Mouse (Mus musculus) heart, embryonic 10.5 days (tissue): ENCODE results near the gene Kcna5. TPM values are rescaled to one million over a fixed set of nuclear protein-coding genes. Genes with fewer than 3 reads are reported as not detected.
A peak's percentile ranks its signal among the peaks of the same experiment; 100 is the strongest.

Source experiments
- DNase-seq: peaks from one replicate; pipeline ENCODE4 v3.0.0-alpha.2; 2017; ENCODE audit warnings: low spot score
- H3K27ac ChIP-seq: fragments of 300-500 bp; sonication (generic); 2 replicates; pipeline ENCODE4 v1.5.1; 2016; ENCODE audit warnings: mild to moderate bottlenecking
- H3K27me3 ChIP-seq: fragments of 300-500 bp; sonication (generic); 2 replicates; pipeline ENCODE4 v1.6.1; 2016; ENCODE audit warnings: mild to moderate bottlenecking; ENCODE audit not compliant: poor library complexity, insufficient read depth, severe bottlenecking
- H3K36me3 ChIP-seq: fragments of 300-500 bp; sonication (generic); 2 replicates; pipeline ENCODE4 v1.6.1; 2016; ENCODE audit warnings: mild to moderate bottlenecking, moderate library complexity
- H3K4me1 ChIP-seq: fragments of 300-500 bp; sonication (generic); 2 replicates; pipeline ENCODE4 v1.6.1; 2016; ENCODE audit warnings: mild to moderate bottlenecking
- H3K4me3 ChIP-seq: fragments of 300-500 bp; sonication (generic); 2 replicates; pipeline ENCODE4 v1.5.1; 2016; ENCODE audit warnings: mild to moderate bottlenecking, moderate library complexity
- H3K9me3 ChIP-seq: fragments of 300-500 bp; sonication (generic); 2 replicates; pipeline ENCODE4 v1.6.1; 2016; ENCODE audit warnings: mild to moderate bottlenecking, moderate library complexity
- WGBS: fragments of 180-500 bp; shearing (Covaris S2); methylation state at CpG from one replicate; pipeline ENCODE4 v1.1.7; 2016; 5-methylcytosine and 5-hydroxymethylcytosine counted together
- polyA plus RNA-seq: library from polyadenylated mRNA; unstranded; fragments of >200 nt; fragmentation: Nextera tagmentation; extraction: Ambion mirVana; gene quantifications from 2 replicates; pipeline ENCODE4 v1.2.1, GENCODE M21; 2016

Kcna5 gene
- polyA plus RNA-seq, 1 experiment from 2014 or later: 12.8 TPM

DNA sequence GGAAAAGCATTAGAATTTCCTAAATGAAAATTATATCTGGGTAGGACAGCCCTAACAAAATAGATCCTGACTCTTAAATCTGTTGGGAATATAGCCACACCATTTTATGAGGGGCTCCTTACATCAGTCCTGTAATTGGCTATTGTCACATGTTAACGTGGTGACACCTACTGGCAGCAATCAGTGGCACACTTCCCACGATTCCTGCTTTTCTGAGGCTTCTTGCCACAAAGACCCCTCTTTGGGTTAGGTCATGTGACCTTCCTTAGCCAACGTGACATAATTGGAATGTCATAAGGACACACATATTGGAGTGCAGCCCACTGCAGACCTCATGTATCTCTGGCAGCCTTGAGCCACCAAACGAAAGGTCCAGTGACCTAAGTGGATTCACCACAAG is 26.5 kb upstream of the Kcna5 start:
- WGBS: 29% methylated on average over 4 of the region's 4 CpGs
- H3K4me3 ChIP-seq: no peak overlapping the region
- H3K27me3 ChIP-seq: no peaks in the 10 kb centered on the region
- no peaks in the 10 kb centered on the region for H3K9me3 ChIP-seq
- H3K36me3 ChIP-seq: no peaks in the 10 kb centered on the region
- DNase-seq: no peak
- no peak overlapping the region for H3K27ac ChIP-seq
- peaks cover 23% of the 10 kb centered on the region for H3K4me1 ChIP-seq

DNA sequence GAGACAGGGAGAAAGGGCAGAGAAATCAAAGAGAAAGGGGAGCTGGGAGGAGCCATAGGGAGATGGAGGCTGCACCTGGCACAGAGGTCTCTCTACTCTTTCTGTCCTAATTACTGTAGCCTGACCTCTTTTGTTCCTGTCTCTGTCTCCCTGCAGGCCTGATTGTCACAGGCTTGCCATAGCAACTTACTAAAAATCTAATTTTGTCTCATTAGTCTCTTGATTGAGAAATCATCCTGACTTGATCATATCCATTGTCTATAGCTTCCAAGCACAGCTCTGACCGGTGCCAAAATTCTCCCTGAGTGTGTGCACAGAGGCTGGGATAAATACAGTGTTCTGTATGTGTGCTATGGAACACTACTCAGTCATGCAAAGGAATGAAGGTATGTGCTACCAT is 25.5 kb upstream of the Kcna5 start:
- Histone ChIP-seq H3K4me3 (no peak overlapping the region), H3K36me3 (no peaks in the 10 kb centered on the region), H3K4me1 (peaks cover 18% of the 10 kb centered on the region), H3K27me3 (no peaks in the 10 kb centered on the region), H3K9me3 (no peaks in the 10 kb centered on the region), H3K27ac (no peak overlapping the region)
- DNase-seq: no peak
- WGBS: 96% methylated on average over 1 of the region's 1 CpGs

DNA sequence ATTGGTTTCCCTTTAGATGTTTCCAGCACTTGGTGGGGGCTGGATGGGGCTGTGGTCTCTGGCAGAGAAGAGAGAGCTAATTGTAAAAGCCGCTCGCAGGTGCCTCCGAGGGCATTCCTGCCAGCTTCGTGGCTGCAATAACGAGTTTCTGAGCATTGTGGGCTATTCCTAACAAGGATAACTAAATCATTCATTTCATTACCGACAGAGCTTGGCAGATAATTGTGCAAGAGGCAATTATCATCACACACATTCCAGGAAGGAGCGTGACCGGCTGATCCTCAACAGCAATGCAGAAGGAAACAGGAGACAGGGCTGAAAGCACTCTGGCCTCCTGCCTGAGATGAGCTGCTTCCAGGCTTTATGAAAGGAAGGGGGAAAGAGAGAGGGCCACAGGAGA is 24.8 kb upstream of the Kcna5 start:
- no peak for DNase-seq
- 52% methylated on average over 8 of the region's 8 CpGs for WGBS
- H3K27ac ChIP-seq: 0 out of 2 replicates have a peak overlapping the region, but pooled peaks have one; percentile 49

DNA sequence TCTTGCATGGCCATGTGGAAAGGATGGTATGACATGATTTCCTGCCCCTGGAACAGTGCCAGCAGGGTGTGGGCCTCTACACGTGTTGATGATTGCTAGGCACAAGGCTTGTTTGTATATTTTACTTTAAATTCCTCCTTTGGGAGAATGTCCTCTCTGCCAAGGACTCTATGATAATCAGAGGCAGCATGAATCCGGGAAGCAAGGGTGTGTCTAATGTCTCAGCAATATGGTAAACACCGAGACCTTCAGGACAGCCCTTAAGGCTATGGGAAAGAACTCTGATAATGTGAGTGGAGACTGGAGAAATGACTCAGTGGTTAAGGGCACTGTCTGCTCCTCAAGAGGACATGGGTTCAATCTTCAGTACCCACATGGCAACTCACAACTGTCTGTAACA is 23.1 kb upstream of the Kcna5 start:
- Histone ChIP-seq H3K9me3 (no peaks in the 10 kb centered on the region), H3K27ac (no peak overlapping the region), H3K4me3 (no peak overlapping the region), H3K27me3 (peaks cover 21% of the 10 kb centered on the region), H3K4me1 (peaks cover 17% of the 10 kb centered on the region), H3K36me3 (no peaks in the 10 kb centered on the region)
- no peak for DNase-seq
- 55% methylated on average over 3 of the region's 3 CpGs for WGBS

More for the DNA sequence above, 24.8 kb upstream of the Kcna5 start:
- Histone ChIP-seq H3K4me1 (peaks cover 13% of the 10 kb centered on the region), H3K36me3 (no peaks in the 10 kb centered on the region), H3K9me3 (no peaks in the 10 kb centered on the region), H3K27me3 (peaks cover 5% of the 10 kb centered on the region; the same call in 1 of the 2 replicates), H3K4me3 (no peak overlapping the region)

DNA sequence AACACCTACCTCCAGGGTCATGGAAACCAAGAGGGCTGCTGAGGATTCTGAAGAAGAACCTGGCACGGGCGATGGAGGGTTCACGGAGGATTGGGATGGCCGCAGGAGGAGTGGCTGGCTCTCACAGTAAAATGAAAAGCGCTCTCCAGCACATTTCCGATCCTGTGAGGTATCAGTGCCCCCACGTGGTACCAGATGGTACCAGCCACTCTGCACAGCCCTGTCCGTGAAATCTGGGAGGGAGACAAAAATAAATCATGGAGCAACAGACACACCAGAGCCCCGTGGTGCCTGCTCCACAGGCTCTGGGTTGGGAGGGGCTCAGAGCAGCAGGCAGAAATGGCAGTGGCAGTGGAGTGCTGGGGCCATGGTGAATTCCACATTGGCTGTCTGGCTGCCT is 18.6 kb upstream of the Kcna5 start:
- peaks cover 8% of the 10 kb centered on the region; the same call in 1 of the 2 replicates for H3K4me1 ChIP-seq
- peaks cover 27% of the 10 kb centered on the region for H3K27me3 ChIP-seq
- no peak overlapping the region for H3K27ac ChIP-seq
- no peak for DNase-seq
- H3K9me3 ChIP-seq: no peaks in the 10 kb centered on the region
- H3K36me3 ChIP-seq: no peaks in the 10 kb centered on the region
- WGBS: 28% methylated on average over 9 of the region's 9 CpGs
- H3K4me3 ChIP-seq: no peak overlapping the region

DNA sequence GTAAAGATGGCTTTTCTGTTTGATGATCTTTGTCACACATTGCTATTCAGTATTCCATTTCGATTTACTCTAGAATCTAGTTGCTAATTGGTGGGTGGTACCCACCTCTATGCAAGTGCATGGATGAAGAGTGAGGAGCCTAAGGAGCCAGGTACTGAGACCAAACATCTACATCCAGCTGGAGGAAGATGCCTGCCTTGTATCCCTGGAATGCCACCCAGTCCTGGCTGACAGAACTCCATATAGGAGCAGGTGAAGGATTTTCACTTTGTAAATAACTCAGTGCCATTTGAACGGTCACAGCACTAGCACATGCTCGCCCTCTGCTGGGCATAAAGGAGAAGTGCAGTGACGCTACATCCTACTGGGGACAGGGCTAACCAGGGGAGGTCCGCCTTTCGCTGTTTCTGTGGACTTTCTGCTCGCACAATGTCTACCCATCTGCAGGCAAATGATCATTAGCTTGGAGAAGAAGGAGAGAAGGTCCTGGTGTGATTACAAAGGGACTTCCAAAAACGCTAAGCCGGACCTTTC is 16.7 kb upstream of the Kcna5 start:
- DNase-seq: no peak
- 20% methylated on average over 9 of the region's 9 CpGs for WGBS
- H3K4me3 ChIP-seq: no peak overlapping the region

DNA sequence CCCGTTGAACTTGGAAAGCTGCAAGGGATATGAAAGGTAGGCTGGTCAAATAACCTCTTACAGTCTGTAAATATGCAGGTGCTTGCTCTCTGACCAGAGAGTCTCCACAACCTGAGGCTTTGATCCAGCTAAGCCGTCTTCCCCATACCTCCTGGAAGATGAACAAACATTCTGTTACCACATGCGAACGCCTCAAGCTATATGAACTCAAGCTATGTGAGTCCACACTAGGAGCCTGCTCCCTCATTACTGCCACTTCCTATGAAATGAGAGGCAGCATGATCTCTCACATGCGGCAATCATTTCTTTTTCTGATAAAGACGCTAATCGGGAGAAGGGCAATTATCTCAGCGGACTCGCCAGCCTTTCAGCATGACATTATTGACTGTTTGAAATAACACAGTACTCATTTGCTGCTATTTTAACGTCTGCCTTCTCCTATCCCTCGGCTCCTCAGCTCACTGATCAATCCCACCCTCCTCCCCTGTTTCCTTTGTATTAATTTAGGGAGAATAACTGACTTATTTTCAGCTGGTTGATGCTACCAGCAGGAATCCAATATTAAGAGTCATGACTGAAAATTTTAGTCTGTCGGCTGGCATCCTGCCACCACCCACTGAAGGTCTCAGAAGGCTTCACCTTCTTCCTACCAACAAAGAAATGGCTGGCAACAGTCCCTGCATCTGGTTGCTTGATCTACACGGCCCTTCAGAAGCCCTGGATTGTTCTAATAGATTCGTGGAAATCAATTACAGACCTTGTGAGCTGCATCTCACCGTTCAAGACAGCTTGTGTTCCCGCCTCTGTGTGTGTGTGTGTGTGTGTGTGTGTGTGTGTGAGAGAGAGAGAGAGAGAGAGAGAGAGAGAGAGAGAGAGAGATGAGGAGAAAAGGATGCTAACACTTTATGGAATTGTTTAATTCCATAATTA is 9.2 kb upstream of the Kcna5 start:
- no peaks in the 10 kb centered on the region for H3K36me3 ChIP-seq
- H3K9me3 ChIP-seq: no peaks in the 10 kb centered on the region
- peaks cover 16% of the 10 kb centered on the region for H3K27me3 ChIP-seq
- no peak overlapping the region for H3K27ac ChIP-seq
- 56% methylated on average over 16 of the region's 16 CpGs for WGBS
- DNase-seq: no peak
- no peak overlapping the region for H3K4me3 ChIP-seq
- H3K4me1 ChIP-seq: no peaks in the 10 kb centered on the region

More for the DNA sequence above, 16.7 kb upstream of the Kcna5 start:
- Histone ChIP-seq H3K36me3 (no peaks in the 10 kb centered on the region), H3K4me1 (peaks cover 8% of the 10 kb centered on the region; the same call in 1 of the 2 replicates), H3K27me3 (peaks cover 27% of the 10 kb centered on the region), H3K9me3 (no peaks in the 10 kb centered on the region), H3K27ac (no peak overlapping the region)

DNA sequence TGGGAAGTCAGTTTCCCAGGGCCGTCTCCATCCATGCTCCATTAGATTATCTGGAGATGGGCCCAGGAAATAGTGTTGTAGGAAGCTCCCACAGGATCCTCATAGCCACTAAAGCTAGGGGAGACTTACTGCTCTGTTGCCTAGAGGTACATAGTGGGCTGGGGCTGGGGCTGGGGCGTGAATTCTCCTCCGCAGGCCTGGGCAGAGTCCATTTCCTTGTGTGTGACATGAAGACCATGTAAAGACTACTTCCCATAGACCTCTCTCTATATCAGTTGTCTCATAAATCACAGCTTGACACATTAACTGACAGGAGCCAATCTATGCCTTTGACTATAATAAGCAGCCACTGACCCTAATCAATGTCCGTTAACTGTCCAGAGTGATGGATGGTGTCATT is 7.5 kb upstream of the Kcna5 start:
- Histone ChIP-seq H3K4me1 (peaks cover 4% of the 10 kb centered on the region), H3K27ac (no peak overlapping the region), H3K27me3 (peaks cover 16% of the 10 kb centered on the region), H3K9me3 (no peaks in the 10 kb centered on the region), H3K36me3 (no peaks in the 10 kb centered on the region), H3K4me3 (no peak overlapping the region)
- no peak for DNase-seq
- 78% methylated on average over 4 of the region's 4 CpGs for WGBS

DNA sequence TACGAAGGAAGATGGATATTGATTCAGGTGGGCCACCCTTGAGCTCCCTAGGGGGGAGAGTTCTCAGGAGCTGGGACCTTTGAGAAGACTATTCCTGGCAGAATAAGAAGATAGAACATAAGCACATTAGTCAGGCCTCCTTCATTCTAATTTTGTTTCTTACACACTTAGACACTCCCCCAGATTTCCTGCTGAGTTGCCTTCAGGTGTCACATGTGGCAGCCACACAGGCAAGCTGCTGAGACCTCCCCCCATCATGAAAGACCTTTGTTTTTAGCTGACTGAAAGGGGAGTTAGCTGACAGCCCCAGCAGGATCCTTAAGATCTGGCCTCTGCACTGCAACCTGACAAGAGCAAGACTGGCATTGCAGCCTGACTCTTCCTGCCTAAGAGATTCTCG is 2.3 kb upstream of the Kcna5 start:
- WGBS: 32% methylated on average over 2 of the region's 2 CpGs
- no peaks in the 10 kb centered on the region for H3K36me3 ChIP-seq
- H3K27me3 ChIP-seq: peaks cover 34% of the 10 kb centered on the region
- peaks cover 51% of the 10 kb centered on the region for H3K4me1 ChIP-seq
- H3K9me3 ChIP-seq: no peaks in the 10 kb centered on the region
- no peak overlapping the region for H3K27ac ChIP-seq
- no peak overlapping the region for H3K4me3 ChIP-seq
- no peak for DNase-seq

DNA sequence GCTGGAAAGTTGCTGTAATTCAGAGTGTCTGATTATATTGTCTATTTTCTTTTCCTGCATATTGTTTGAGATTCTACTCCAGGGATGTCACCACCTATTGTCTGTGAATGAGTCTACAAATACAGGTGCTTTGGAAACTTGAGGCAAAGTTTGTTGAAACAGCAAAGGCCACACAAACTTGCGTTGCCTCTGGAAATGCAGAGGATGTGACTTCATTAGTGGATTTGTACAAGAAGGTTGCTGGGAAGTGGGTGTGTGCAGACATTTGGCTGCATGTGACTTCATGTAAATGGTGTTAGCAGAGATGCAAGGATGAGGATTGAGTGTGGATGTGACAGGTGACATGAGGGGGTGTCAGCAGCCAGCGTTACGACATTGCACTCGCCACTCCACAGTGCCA is 1.7 kb upstream of the Kcna5 start:
- no peak overlapping the region for H3K4me3 ChIP-seq
- DNase-seq: no peak
- no peak overlapping the region for H3K27ac ChIP-seq
- no peaks in the 10 kb centered on the region for H3K36me3 ChIP-seq
- 51% methylated on average over 4 of the region's 4 CpGs for WGBS
- H3K27me3 ChIP-seq: peaks cover 32% of the 10 kb centered on the region
- peaks cover 53% of the 10 kb centered on the region for H3K4me1 ChIP-seq
- no peaks in the 10 kb centered on the region for H3K9me3 ChIP-seq

DNA sequence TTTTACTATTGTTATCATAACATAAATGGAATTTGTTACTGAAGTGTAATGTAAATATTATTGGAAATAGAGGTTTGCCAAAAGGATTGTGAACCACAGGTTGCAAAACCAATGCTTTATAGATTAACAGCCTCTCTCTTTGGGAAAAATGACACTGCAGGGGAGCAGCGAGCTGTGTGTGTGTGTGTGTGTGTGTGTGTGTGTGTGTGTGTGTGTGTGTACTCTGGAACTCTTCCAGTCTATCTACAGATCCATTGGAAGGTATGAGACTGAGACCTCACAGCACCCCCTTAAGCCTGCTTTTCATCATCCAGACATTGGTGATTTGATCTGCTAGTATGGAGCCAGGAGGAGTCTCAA is 679 bp upstream of the Kcna5 start:
- peaks cover 56% of the 10 kb centered on the region for H3K4me1 ChIP-seq
- 8% methylated on average over 1 of the region's 1 CpGs for WGBS
- no peak overlapping the region for H3K4me3 ChIP-seq
- H3K27ac ChIP-seq: no peak overlapping the region
- DNase-seq: no peak
- peaks cover 26% of the 10 kb centered on the region for H3K27me3 ChIP-seq
- H3K36me3 ChIP-seq: no peaks in the 10 kb centered on the region
- H3K9me3 ChIP-seq: no peaks in the 10 kb centered on the region

DNA sequence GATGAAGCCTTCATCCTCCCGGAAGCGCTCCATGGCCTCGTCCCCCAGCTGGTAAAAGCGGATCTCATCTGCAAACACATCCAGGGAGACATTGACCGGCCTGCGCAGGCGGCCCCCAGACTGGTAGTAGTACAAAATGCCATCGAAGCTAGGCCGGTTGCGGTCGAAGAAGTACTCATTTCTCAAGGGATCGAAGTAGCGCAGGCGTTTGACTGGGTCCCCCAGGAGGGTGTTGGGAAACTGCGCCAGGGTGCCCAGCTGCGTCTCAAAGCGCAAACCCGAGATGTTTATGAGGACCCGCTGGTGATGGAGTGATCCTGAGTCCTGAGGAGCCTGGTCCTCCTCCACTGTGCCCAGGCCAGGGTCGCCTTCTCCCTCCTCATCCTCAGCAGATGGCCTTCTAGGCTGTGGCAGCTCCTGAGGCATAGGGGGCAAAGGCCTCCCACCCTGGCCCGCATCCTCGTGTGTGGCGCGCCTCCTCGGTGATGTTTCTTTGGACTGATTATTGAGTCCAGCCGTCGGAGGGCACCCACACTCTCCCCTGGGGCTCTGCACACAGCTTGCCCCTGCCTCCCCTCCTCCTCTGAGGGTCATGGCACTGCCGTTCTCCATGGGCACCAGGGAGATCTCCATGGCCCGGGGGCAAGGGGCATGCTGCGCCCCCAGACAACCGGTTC is 543 bp downstream of the Kcna5 start:
- 8% methylated on average over 31 of the region's 31 CpGs for WGBS
- peak overlapping the region; percentile 87 for H3K27ac ChIP-seq

DNA sequence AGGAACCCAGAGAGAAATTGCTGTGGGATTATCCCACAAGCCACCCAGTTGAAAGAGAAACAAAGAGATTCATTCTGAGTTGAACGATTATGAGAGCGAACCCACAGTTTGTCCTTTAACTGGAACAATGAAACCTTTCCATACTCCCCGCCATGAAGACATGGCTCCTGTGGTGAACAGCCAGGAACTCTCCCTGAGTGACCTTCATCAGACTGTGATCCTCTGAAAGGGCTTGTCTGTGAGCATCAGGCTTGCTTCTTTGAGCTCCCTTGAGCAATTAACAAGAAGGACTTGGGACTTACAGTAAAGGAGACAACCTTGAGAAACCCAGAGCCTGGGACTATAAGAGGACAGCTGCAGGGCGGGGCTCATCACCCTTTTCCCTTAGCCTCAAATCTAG is 3.9 kb downstream of the Kcna5 start:
- WGBS: 84% methylated on average over 4 of the region's 4 CpGs
- Histone ChIP-seq H3K4me1 (peaks cover 39% of the 10 kb centered on the region), H3K27ac (no peak overlapping the region)

More for the DNA sequence above, 543 bp downstream of the Kcna5 start:
- H3K27me3 ChIP-seq: peaks cover 26% of the 10 kb centered on the region
- no peaks in the 10 kb centered on the region for H3K9me3 ChIP-seq
- DNase-seq: no peak
- H3K4me3 ChIP-seq: peak overlapping the region; percentile 60
- peaks cover 56% of the 10 kb centered on the region for H3K4me1 ChIP-seq
- no peaks in the 10 kb centered on the region for H3K36me3 ChIP-seq

More for the DNA sequence above, 3.9 kb downstream of the Kcna5 start:
- Histone ChIP-seq H3K27me3 (peaks cover 23% of the 10 kb centered on the region), H3K9me3 (no peaks in the 10 kb centered on the region), H3K4me3 (no peak overlapping the region), H3K36me3 (no peaks in the 10 kb centered on the region)
- no peak for DNase-seq
